Mouse (Mus musculus) CH12.LX (cell line): ENCODE data around the gene Drg1. TPM values are rescaled to one million over a fixed set of nuclear protein-coding genes. Genes with fewer than 3 reads are reported as not detected.

Source experiments
- DNase-seq: peaks from one replicate; pipeline ENCODE4 v3.0.0-alpha.2; 2013; ENCODE audit errors: extremely low read depth
- H3K27ac ChIP-seq: 2 replicates; pipeline ENCODE4 v1.5.1; 2012; ENCODE audit warnings: low read depth, mild to moderate bottlenecking, control low read depth, moderate library complexity; ENCODE audit not compliant: insufficient read depth
- H3K27me3 ChIP-seq: replicated peaks from 2 replicates; pipeline ENCODE3; 2012; ENCODE audit warnings: inconsistent platforms
- H3K36me3 ChIP-seq, 2 experiments: replicated peaks in 1 of 2; 2 replicates each; pipeline versions ENCODE3 to v1.6.1; 2012; ENCODE audit warnings: inconsistent platforms in 1 of 2, low read length in 1 of 2, mild to moderate bottlenecking in 1 of 2, mixed read lengths in 1 of 2, moderate library complexity in 1 of 2; ENCODE audit not compliant: control insufficient read depth in 1 of 2, insufficient read depth in 1 of 2
- H3K4me1 ChIP-seq, 2 experiments: 2 replicates each; pipeline ENCODE4 v1.6.1; 2012; ENCODE audit warnings: inconsistent platforms in 1 of 2, moderate library complexity in 1 of 2; ENCODE audit not compliant: insufficient read depth in 2 of 2, control insufficient read depth in 1 of 2
- H3K4me2 ChIP-seq: 2 replicates; pipeline ENCODE4 v1.6.1; 2012; ENCODE audit warnings: low read depth, mild to moderate bottlenecking, control low read depth; ENCODE audit not compliant: poor library complexity, insufficient read depth, severe bottlenecking
- H3K4me3 ChIP-seq, 3 experiments: fragments of 150-350 bp in 1 of 3; sonication (generic) in 1 of 3; replicated peaks in 1 of 3; 2 replicates each; pipeline versions ENCODE3 to v1.5.1; 2011 to 2012; ENCODE audit warnings: low read depth in 2 of 3, low read length in 2 of 3, mild to moderate bottlenecking in 2 of 3, moderate library complexity in 2 of 3, control low read depth in 1 of 3, improper control_type of control experiment in 1 of 3, inconsistent platforms in 1 of 3, mixed read lengths in 1 of 3; ENCODE audit not compliant: poor library complexity in 1 of 3
- H3K79me2 ChIP-seq: replicated peaks from 2 replicates; pipeline ENCODE4 v1.6.1; 2012; ENCODE audit warnings: mild to moderate bottlenecking, moderate library complexity; ENCODE audit not compliant: control insufficient read depth, poor library complexity, insufficient read depth, severe bottlenecking; ENCODE audit errors: extremely low read depth
- H3K9ac ChIP-seq: 2 replicates; pipeline ENCODE4 v1.6.1; 2012; ENCODE audit warnings: low read depth, mild to moderate bottlenecking, control low read depth, moderate library complexity; ENCODE audit not compliant: insufficient read depth
- H3K9me3 ChIP-seq: replicated peaks from 2 replicates; pipeline ENCODE3; 2012; ENCODE audit warnings: low read length, inconsistent platforms, mixed read lengths
- BHLHE40 ChIP-seq: IDR thresholded peaks from 2 replicates; pipeline ENCODE4 v1.6.1; 2011; ENCODE audit warnings: mild to moderate bottlenecking, low read depth, low read length, improper control_type of control experiment
- CHD1 ChIP-seq: IDR thresholded peaks from 2 replicates; pipeline ENCODE4 v1.6.1; 2012; ENCODE audit warnings: low read depth, low read length, improper control_type of control experiment, inconsistent platforms
- CHD2 ChIP-seq: IDR thresholded peaks from 2 replicates; pipeline ENCODE4 v1.6.1; 2011; ENCODE audit warnings: low read length, improper control_type of control experiment
- CTCF ChIP-seq, 2 experiments: IDR thresholded peaks in 1 of 2; conservative IDR thresholded peaks in 1 of 2; 2 replicates each; pipeline ENCODE4 v1.5.1; 2011 to 2012; ENCODE audit warnings: low read depth in 2 of 2, low read length in 2 of 2, improper control_type of control experiment in 1 of 2, inconsistent platforms in 1 of 2, mild to moderate bottlenecking in 1 of 2, moderate library complexity in 1 of 2
- ELF1 ChIP-seq: IDR thresholded peaks from 2 replicates; pipeline ENCODE4 v1.6.1; 2014; ENCODE audit warnings: low read depth, mild to moderate bottlenecking, inconsistent platforms, low read length, improper control_type of control experiment
- EP300 ChIP-seq: IDR thresholded peaks from 2 replicates; pipeline ENCODE4 v1.6.1; 2011; ENCODE audit warnings: low read length, improper control_type of control experiment
- HCFC1 ChIP-seq: IDR thresholded peaks from 2 replicates; pipeline ENCODE4 v1.6.1; 2012; ENCODE audit warnings: low read depth, mild to moderate bottlenecking, inconsistent platforms, low read length, improper control_type of control experiment
- IRF4 ChIP-seq: IDR thresholded peaks from 2 replicates; pipeline ENCODE4 v1.6.1; 2014; ENCODE audit warnings: low read depth, mild to moderate bottlenecking, inconsistent platforms, low read length, improper control_type of control experiment
- JUN ChIP-seq: IDR thresholded peaks from 2 replicates; pipeline ENCODE4 v1.6.1; 2011; ENCODE audit warnings: low read depth, mild to moderate bottlenecking, low read length, improper control_type of control experiment, moderate library complexity; ENCODE audit not compliant: insufficient read depth
- MAFK ChIP-seq: IDR thresholded peaks from 2 replicates; pipeline ENCODE4 v1.6.1; 2011; ENCODE audit warnings: low read length, improper control_type of control experiment; ENCODE audit not compliant: insufficient replicate concordance
- MAZ ChIP-seq: IDR thresholded peaks from 2 replicates; pipeline ENCODE4 v1.6.1; 2012; ENCODE audit warnings: low read depth, mild to moderate bottlenecking, inconsistent platforms, low read length, improper control_type of control experiment, moderate library complexity
- MEF2A ChIP-seq: IDR thresholded peaks from 2 replicates; pipeline ENCODE4 v1.6.1; 2014; ENCODE audit warnings: low read depth, mild to moderate bottlenecking, inconsistent platforms, low read length, improper control_type of control experiment, borderline replicate concordance
- MXI1 ChIP-seq: IDR thresholded peaks from 2 replicates; pipeline ENCODE4 v1.6.1; 2011; ENCODE audit warnings: mild to moderate bottlenecking, low read depth, low read length, improper control_type of control experiment
- MYC ChIP-seq: IDR thresholded peaks from 2 replicates; pipeline ENCODE4 v1.6.1; 2011; ENCODE audit warnings: low read depth, mild to moderate bottlenecking, improper control_type of control experiment, low read length
- NELFE ChIP-seq: IDR thresholded peaks from 2 replicates; pipeline ENCODE4 v1.6.1; 2011; ENCODE audit warnings: low read depth, low read length, improper control_type of control experiment
- NRF1 ChIP-seq: IDR thresholded peaks from 2 replicates; pipeline ENCODE4 v1.6.1; 2014; ENCODE audit warnings: low read depth, mild to moderate bottlenecking, inconsistent platforms, low read length, improper control_type of control experiment, moderate library complexity
- PAX5 ChIP-seq: IDR thresholded peaks from 2 replicates; pipeline ENCODE4 v1.6.1; 2012; ENCODE audit warnings: low read length, inconsistent platforms, mixed read lengths
- POLR2A ChIP-seq: IDR thresholded peaks from 2 replicates; pipeline ENCODE4 v1.6.1; 2011; ENCODE audit warnings: low read depth, mild to moderate bottlenecking, improper control_type of control experiment, low read length
- POLR2AphosphoS2 ChIP-seq: IDR thresholded peaks from 2 replicates; pipeline ENCODE4 v1.6.1; 2011; ENCODE audit warnings: low read depth, low read length, improper control_type of control experiment
- SMC3 ChIP-seq: IDR thresholded peaks from 2 replicates; pipeline ENCODE4 v1.6.1; 2011; ENCODE audit warnings: low read depth, low read length, improper control_type of control experiment
- TBP ChIP-seq: conservative IDR thresholded peaks from 2 replicates; pipeline ENCODE4 v1.6.1; 2011; ENCODE audit warnings: low read depth, low read length, improper control_type of control experiment
- TCF12 ChIP-seq: IDR thresholded peaks from 2 replicates; pipeline ENCODE4 v1.6.1; 2014; ENCODE audit warnings: low read depth, mild to moderate bottlenecking, inconsistent platforms, low read length, improper control_type of control experiment
- UBTF ChIP-seq: IDR thresholded peaks from 2 replicates; pipeline ENCODE4 v1.6.1; 2012; ENCODE audit warnings: low read depth, mild to moderate bottlenecking, inconsistent platforms, low read length, improper control_type of control experiment, moderate library complexity
- USF2 ChIP-seq: conservative IDR thresholded peaks from 2 replicates; pipeline ENCODE4 v1.6.1; 2011; ENCODE audit warnings: low read depth, low read length, improper control_type of control experiment
- ZKSCAN1 ChIP-seq: IDR thresholded peaks from 2 replicates; pipeline ENCODE4 v1.6.1; 2012; ENCODE audit warnings: low read depth, inconsistent platforms, low read length, improper control_type of control experiment, borderline replicate concordance
- ZMIZ1 ChIP-seq: IDR thresholded peaks from 2 replicates; pipeline ENCODE4 v1.6.1; 2012; ENCODE audit warnings: low read depth, mild to moderate bottlenecking, inconsistent platforms, low read length, improper control_type of control experiment
- dilution Hi-C: fragments of 300-500 bp; cut with MboI; formaldehyde crosslinking; loops from 2 replicates; pipeline ENCODE4 v1.14.3; 2020; ENCODE audit warnings: low sequenced_read_pairs; ENCODE audit not compliant: extremely low pct_unique_long_range_greater_than_20kb, extremely low pct_ligation_motif_present
- in situ Hi-C: fragments of 300-500 bp; cut with MboI; formaldehyde crosslinking; loops from 3 replicates; pipeline ENCODE4 v1.14.3; 2019; ENCODE audit warnings: low sequenced_read_pairs, low pct_ligation_motif_present, low pct_unique_long_range_greater_than_20kb, mixed read lengths
- polyA plus RNA-seq: library from polyadenylated mRNA; unstranded; fragments of >175 nt; gene quantifications from 2 replicates; pipeline ENCODE4 v1.2.1, GENCODE M21; 2012; ENCODE audit warnings: low read depth; ENCODE audit not compliant: insufficient read length
- total RNA-seq, 2 experiments: library from RNA; depleted of rRNA; stranded (reverse); fragments of 300-350 nt in 1 of 2; fragments of >200 nt in 1 of 2; gene quantifications; 2 replicates each; pipeline ENCODE4 v1.2.3; 2012 to 2014

Gene Drg1
- total and polyA plus RNA-seq, 3 experiments: 158 to 480 (median 249) TPM

DNA sequence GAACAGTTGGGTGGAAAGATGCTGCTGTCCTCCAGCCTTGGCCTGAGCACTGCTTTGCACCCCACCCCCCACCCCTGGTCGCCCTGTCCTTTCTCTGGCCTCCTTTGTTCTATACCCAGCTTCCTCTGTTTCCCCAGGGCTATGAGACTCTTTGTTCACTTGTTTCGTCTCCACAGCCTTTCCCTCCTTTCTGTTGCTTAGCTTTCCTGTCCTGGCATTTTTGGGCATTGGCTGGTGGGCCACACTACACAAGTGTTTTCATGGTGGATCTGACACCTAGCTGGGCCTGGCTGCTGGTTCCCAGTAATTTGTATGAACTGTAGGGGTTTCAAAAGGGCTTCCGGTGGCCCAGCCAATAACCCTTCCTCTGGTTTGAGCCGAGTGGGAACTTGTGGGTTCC lies 27.1 kb upstream of the Drg1 start:
- Histone ChIP-seq H3K4me2 (peak overlapping the region; percentile 96), H3K79me2 (peaks cover 31% of the 10 kb centered on the region), H3K9ac (no peak overlapping the region), H3K9me3 (no peaks in the 10 kb centered on the region), H3K4me1 (peaks cover 0 to 47% of the 10 kb centered on the region in 2 experiments; a peak in 2 of 4 replicates), H3K36me3 (peaks cover 44 to 53% of the 10 kb centered on the region in 2 experiments), H3K4me3 (no peak overlapping the region), H3K27ac (no peak overlapping the region), H3K27me3 (no peaks in the 10 kb centered on the region)
- no peak for TF ChIP-seq UBTF
- TF ChIP-seq MAZ: no peak
- no peak for TF ChIP-seq TBP
- no peak for TF ChIP-seq HCFC1
- TF ChIP-seq POLR2A: no peak
- TF ChIP-seq SMC3: no peak
- TF ChIP-seq MYC: no peak
- TF ChIP-seq MXI1: no peak
- TF ChIP-seq JUN: no peak
- TF ChIP-seq NRF1: no peak
- no peak for TF ChIP-seq PAX5
- no peak for TF ChIP-seq POLR2AphosphoS2
- no peak for TF ChIP-seq CHD2
- no peak for TF ChIP-seq TCF12
- no peak for TF ChIP-seq MEF2A
- TF ChIP-seq IRF4: no peak
- TF ChIP-seq CHD1: no peak
- TF ChIP-seq CTCF (conservative IDR thresholded peaks at IDR 0.05 in 1 of 2, IDR thresholded peaks at IDR 0.05 in 1 of 2; ENCODE audit: low read depth in 2 of 2, low read length in 2 of 2): no peak
- TF ChIP-seq NELFE: no peak
- dilution Hi-C loops: no loop called here
- no peak for DNase-seq
- in situ Hi-C loops: no loop called here

DNA sequence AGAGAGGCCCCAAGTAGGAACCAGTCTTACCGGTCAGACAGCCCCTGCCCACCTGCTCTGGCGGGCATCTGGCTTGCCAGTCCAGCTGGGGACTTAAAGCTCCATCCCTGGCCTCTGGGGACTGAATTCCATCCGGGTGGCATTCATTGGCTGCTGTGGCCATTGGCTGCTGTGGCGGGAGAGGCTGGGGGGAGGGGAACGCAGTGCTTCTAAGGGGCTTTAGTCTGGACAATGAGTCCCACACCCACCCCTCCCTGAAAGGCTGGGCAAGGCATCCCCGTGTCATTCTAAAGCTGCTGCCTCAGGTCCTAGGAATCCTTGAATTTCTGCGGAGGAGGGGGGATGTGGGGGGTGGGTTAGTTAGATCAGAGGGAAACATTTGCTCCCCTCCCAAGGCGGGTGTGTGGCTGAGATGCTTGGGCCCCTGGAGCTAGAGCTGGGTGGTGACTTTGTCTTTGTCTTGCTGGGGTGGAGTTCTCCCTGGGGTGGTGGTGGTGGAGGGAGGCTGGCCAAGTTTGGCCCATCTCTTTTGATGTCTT lies 26.6 kb upstream of the Drg1 start:
- H3K36me3 ChIP-seq: peaks cover 39 to 47% of the 10 kb centered on the region in 2 experiments
- H3K4me2 ChIP-seq: peak overlapping the region; percentile 96
- H3K9ac ChIP-seq: peak overlapping the region; percentile 72
- H3K27me3 ChIP-seq: no peaks in the 10 kb centered on the region
- in situ Hi-C loops: no loop called here
- no peak overlapping the region for H3K27ac ChIP-seq
- no peaks in the 10 kb centered on the region for H3K9me3 ChIP-seq
- DNase-seq: peak; percentile 26
- peaks cover 31% of the 10 kb centered on the region for H3K79me2 ChIP-seq
- dilution Hi-C loops: no loop called here
- H3K4me1 ChIP-seq: peaks cover 0 to 50% of the 10 kb centered on the region in 2 experiments; a peak in 2 of 4 replicates
- TF ChIP-seq ZKSCAN1 (no peak), JUN (no peak), POLR2A (no peak), MXI1 (no peak), ELF1 (no peak), BHLHE40 (no peak), NELFE (no peak), UBTF (no peak), ZMIZ1 (no peak), MAFK (no peak), EP300 (no peak), SMC3 (no peak), MYC (no peak), USF2 (no peak), IRF4 (no peak), POLR2AphosphoS2 (no peak), HCFC1 (no peak), CHD2 (no peak)
- peak overlapping the region; percentile 79 to 85 (median 84) for H3K4me3 ChIP-seq
